Mouse (Mus musculus): Measurements from ENCODE around the gene Drap1. TPM values are rescaled to one million over a fixed set of nuclear protein-coding genes. Genes with fewer than 3 reads are reported as not detected.

The Drap1 gene
- polyA plus RNA-seq, 1 experiment from 2014 or later = 203 TPM

DNA sequence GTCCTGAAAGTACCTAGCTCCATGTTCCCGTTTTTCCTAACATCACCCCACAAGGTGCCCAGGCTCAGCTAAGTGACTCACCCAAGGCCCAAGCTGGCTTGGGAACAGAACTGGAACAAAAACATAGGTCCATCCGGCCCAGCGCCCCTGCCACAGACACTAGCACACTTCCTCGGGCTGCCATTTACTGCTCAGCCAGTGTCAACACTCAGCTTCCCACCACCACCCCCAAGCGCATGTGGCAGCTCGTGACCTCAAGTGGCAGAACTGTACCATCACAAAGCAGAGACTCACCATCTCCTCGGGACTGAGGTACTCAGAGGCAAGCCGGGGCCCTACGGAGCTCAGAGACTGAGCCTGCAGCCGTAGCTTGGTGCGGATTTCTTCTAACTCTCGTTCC, 41.5 kb downstream of the Drap1 start:
- H3K27ac ChIP-seq (replicated peaks) = no peak overlapping the region
- peaks cover 43% of the 10 kb centered on the region for H3K36me3 ChIP-seq (ENCODE audit: control insufficient read depth, insufficient read depth, low read length)
- no peak overlapping the region for H3K4me2 ChIP-seq (replicated peaks; ENCODE audit: low read depth)
- no peaks in the 10 kb centered on the region for H3K9me3 ChIP-seq (ENCODE audit: control insufficient read depth, low read length)
- no peaks in the 10 kb centered on the region for H3K27me3 ChIP-seq (ENCODE audit: control insufficient read depth, insufficient read depth, low read length)
- no peak overlapping the region for H3K9ac ChIP-seq (ENCODE audit: low read length)
- 92% methylated on average over 12 of the region's 12 CpGs for WGBS
- TF ChIP-seq CTCF (IDR thresholded peaks at IDR 0.05; ENCODE audit: low read depth) (no peak), EP300 (optimal IDR thresholded peaks at IDR 0.05) (no peak)
- no peak overlapping the region for H3K4me3 ChIP-seq (ENCODE audit: low read depth, low read length)
- DNase-seq (ENCODE audit: low spot score) (no peak), ATAC-seq (ENCODE audit: low FRiP score, low TSS enrichment) (no peak)
- H3K4me1 ChIP-seq (replicated peaks; ENCODE audit: control insufficient read depth, insufficient read depth) = 0 out of 2 replicates have a peak, but pooled peaks cover 2% of the 10 kb centered on the region

DNA sequence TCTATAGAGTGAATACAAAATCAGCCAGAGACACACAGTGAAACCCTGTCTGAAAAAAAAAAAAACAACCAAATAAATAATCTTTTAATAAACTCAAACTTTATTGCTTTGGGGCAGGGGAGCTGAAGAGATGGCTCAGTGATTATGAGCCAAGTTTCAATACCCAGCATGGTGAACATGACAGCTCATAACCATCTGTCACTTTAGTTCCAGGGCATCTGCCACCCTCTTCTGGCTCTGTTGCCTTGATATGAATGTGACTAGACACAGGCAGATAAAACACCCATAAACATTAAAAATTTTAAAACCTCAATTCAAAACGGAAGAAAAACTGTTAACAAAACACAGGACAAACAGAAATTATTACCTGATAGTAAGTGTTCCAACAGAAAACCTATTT, 47.3 kb downstream of the Drap1 start:
- no peak for ATAC-seq (ENCODE audit: low FRiP score, low TSS enrichment)
- Histone ChIP-seq H3K4me2 (replicated peaks; ENCODE audit: low read depth) (no peak overlapping the region), H3K27ac (replicated peaks) (no peak overlapping the region), H3K4me3 (ENCODE audit: low read depth, low read length) (no peak overlapping the region), H3K27me3 (ENCODE audit: control insufficient read depth, insufficient read depth, low read length) (no peaks in the 10 kb centered on the region), H3K4me1 (replicated peaks; ENCODE audit: control insufficient read depth, insufficient read depth) (no peaks in the 10 kb centered on the region), H3K9me3 (ENCODE audit: control insufficient read depth, low read length) (no peaks in the 10 kb centered on the region), H3K9ac (ENCODE audit: low read length) (no peak overlapping the region), H3K36me3 (ENCODE audit: control insufficient read depth, insufficient read depth, low read length) (peaks cover 28% of the 10 kb centered on the region)
- DNase-seq (ENCODE audit: low spot score) = no peak
- no peak for TF ChIP-seq EP300 (optimal IDR thresholded peaks at IDR 0.05)
- TF ChIP-seq CTCF (IDR thresholded peaks at IDR 0.05; ENCODE audit: low read depth) = no peak
- WGBS = 92% methylated on average over 1 of the region's 1 CpGs

DNA sequence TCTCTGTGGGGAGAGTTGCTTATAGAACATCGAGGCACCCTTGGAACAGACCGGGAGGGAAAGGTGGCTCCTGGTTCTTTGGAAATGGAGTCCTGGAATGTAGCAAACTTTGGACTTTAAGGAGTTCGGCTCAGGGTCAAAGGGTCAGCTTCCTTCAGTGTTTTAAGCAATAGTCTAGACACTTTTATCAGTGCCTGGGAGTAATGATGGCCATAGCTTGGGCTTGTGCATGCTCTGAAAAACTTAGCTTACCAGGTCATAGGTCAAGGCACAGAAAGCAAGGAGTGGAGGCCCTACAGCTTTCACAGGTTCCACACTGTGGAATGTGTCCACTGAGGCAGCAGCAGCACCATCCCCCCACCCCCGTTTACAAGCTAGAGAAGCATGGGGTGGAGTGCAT, 50.0 kb downstream of the Drap1 start:
- H3K27me3 ChIP-seq (ENCODE audit: control insufficient read depth, insufficient read depth, low read length) = no peaks in the 10 kb centered on the region
- no peak overlapping the region for H3K9ac ChIP-seq (ENCODE audit: low read length)
- no peak overlapping the region for H3K4me3 ChIP-seq (ENCODE audit: low read depth, low read length)
- ATAC-seq (ENCODE audit: low FRiP score, low TSS enrichment) = no peak
- H3K4me2 ChIP-seq (replicated peaks; ENCODE audit: low read depth) = no peak overlapping the region
- no peak for DNase-seq (ENCODE audit: low spot score)
- H3K36me3 ChIP-seq (ENCODE audit: control insufficient read depth, insufficient read depth, low read length) = peaks cover 30% of the 10 kb centered on the region
- no peaks in the 10 kb centered on the region for H3K4me1 ChIP-seq (replicated peaks; ENCODE audit: control insufficient read depth, insufficient read depth)
- no peak overlapping the region for H3K27ac ChIP-seq (replicated peaks)
- WGBS = 59% methylated on average over 4 of the region's 4 CpGs
- TF ChIP-seq CTCF (IDR thresholded peaks at IDR 0.05; ENCODE audit: low read depth) (no peak), EP300 (optimal IDR thresholded peaks at IDR 0.05) (no peak)
- H3K9me3 ChIP-seq (ENCODE audit: control insufficient read depth, low read length) = no peaks in the 10 kb centered on the region

DNA sequence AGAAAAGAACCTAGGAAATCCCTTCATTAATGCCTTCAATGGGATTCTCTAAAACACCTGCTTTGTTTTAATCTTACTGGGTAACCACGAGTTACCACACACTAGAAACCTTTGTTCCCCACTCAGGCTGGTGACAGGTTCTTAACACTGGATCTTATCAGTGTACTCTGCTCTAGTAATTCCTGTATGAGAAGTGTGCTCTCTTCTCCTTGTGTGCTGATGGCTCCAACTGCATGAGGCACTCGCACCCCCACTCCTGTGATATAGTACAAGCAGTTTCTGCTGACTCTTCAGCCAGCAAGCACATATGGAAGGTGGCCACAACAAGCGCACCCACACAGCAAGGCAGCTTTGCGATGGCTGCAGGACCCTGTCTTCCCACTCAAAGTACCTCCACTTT, 50.6 kb downstream of the Drap1 start:
- no peaks in the 10 kb centered on the region for H3K9me3 ChIP-seq (ENCODE audit: control insufficient read depth, low read length)
- DNase-seq (ENCODE audit: low spot score) (no peak), ATAC-seq (ENCODE audit: low FRiP score, low TSS enrichment) (no peak)
- WGBS = 79% methylated on average over 4 of the region's 4 CpGs
- H3K4me1 ChIP-seq (replicated peaks; ENCODE audit: control insufficient read depth, insufficient read depth) = no peaks in the 10 kb centered on the region
- no peak overlapping the region for H3K9ac ChIP-seq (ENCODE audit: low read length)
- TF ChIP-seq EP300 (optimal IDR thresholded peaks at IDR 0.05) (no peak), CTCF (IDR thresholded peaks at IDR 0.05; ENCODE audit: low read depth) (no peak)
- H3K27ac ChIP-seq (replicated peaks) = no peak overlapping the region
- no peak overlapping the region for H3K4me2 ChIP-seq (replicated peaks; ENCODE audit: low read depth)
- no peaks in the 10 kb centered on the region for H3K27me3 ChIP-seq (ENCODE audit: control insufficient read depth, insufficient read depth, low read length)
- H3K4me3 ChIP-seq (ENCODE audit: low read depth, low read length) = no peak overlapping the region
- H3K36me3 ChIP-seq (ENCODE audit: control insufficient read depth, insufficient read depth, low read length) = peaks cover 25% of the 10 kb centered on the region

Other genes starting within 250 kb of the Drap1 start
- 4.6 and 6.7 TPM in 2 replicates for gene Pacs1, start 151.9 kb downstream of the Drap1 start, polyA plus RNA-seq (2015; fragmentation: Nextera tagmentation; extraction: Ambion mirVana)
- gene Sf3b2, start 129.5 kb downstream of the Drap1 start, polyA plus RNA-seq (2015; fragmentation: Nextera tagmentation; extraction: Ambion mirVana) = 134 and 148 TPM in 2 replicates
- gene Gal3st3, start 126.6 kb downstream of the Drap1 start, polyA plus RNA-seq (2015; fragmentation: Nextera tagmentation; extraction: Ambion mirVana) = 0.51 and 0.53 TPM in 2 replicates
- gene Catsper1, start 89.2 kb downstream of the Drap1 start, polyA plus RNA-seq (2015; fragmentation: Nextera tagmentation; extraction: Ambion mirVana) = not detected in 2 replicates
- 281 and 316 TPM in 2 replicates for gene Cst6, start 75.4 kb downstream of the Drap1 start, polyA plus RNA-seq (2015; fragmentation: Nextera tagmentation; extraction: Ambion mirVana)
- gene Eif1ad, start 58.2 kb downstream of the Drap1 start, polyA plus RNA-seq (2015; fragmentation: Nextera tagmentation; extraction: Ambion mirVana) = 47.5 and 49.1 TPM in 2 replicates
- gene Banf1, start 57.8 kb downstream of the Drap1 start, polyA plus RNA-seq (2015; fragmentation: Nextera tagmentation; extraction: Ambion mirVana) = 279 and 293 TPM in 2 replicates
- 30.9 and 34.1 TPM in 2 replicates for gene Sart1, start 36.3 kb downstream of the Drap1 start, polyA plus RNA-seq (2015; fragmentation: Nextera tagmentation; extraction: Ambion mirVana)
- 0.44 TPM in 1 of 2 replicates, not detected in the other for gene Tsga10ip, start 22.5 kb downstream of the Drap1 start, polyA plus RNA-seq (2015; fragmentation: Nextera tagmentation; extraction: Ambion mirVana)
- 36.5 and 38.6 TPM in 2 replicates for gene AI837181, start 165 bp upstream of the Drap1 start, polyA plus RNA-seq (2015; fragmentation: Nextera tagmentation; extraction: Ambion mirVana)
- 0.16 and 0.33 TPM in 2 replicates for gene Fosl1, start 22.6 kb upstream of the Drap1 start, polyA plus RNA-seq (2015; fragmentation: Nextera tagmentation; extraction: Ambion mirVana)
- 11.6 and 12.5 TPM in 2 replicates for gene Ccdc85b, start 32.9 kb upstream of the Drap1 start, polyA plus RNA-seq (2015; fragmentation: Nextera tagmentation; extraction: Ambion mirVana)
- gene Fibp, start 35.6 kb upstream of the Drap1 start, polyA plus RNA-seq (2015; fragmentation: Nextera tagmentation; extraction: Ambion mirVana) = 103 and 111 TPM in 2 replicates
- gene Ctsw, start 43.5 kb upstream of the Drap1 start, polyA plus RNA-seq (2015; fragmentation: Nextera tagmentation; extraction: Ambion mirVana) = 0.29 and 0.50 TPM in 2 replicates
- gene Efemp2, start 49.0 kb upstream of the Drap1 start, polyA plus RNA-seq (2015; fragmentation: Nextera tagmentation; extraction: Ambion mirVana) = 59.7 and 67.0 TPM in 2 replicates
- gene Mus81, start 63.4 kb upstream of the Drap1 start, polyA plus RNA-seq (2015; fragmentation: Nextera tagmentation; extraction: Ambion mirVana) = 18.4 and 18.5 TPM in 2 replicates
- 1,281 and 1,389 TPM in 2 replicates for gene Cfl1, start 65.5 kb upstream of the Drap1 start, polyA plus RNA-seq (2015; fragmentation: Nextera tagmentation; extraction: Ambion mirVana)
- gene 1700020D05Rik, start 78.8 kb upstream of the Drap1 start, polyA plus RNA-seq (2015; fragmentation: Nextera tagmentation; extraction: Ambion mirVana) = not detected in 2 replicates
- gene Snx32, start 85.6 kb upstream of the Drap1 start, polyA plus RNA-seq (2015; fragmentation: Nextera tagmentation; extraction: Ambion mirVana) = 2.8 and 3.8 TPM in 2 replicates
- gene Ovol1, start 135.7 kb upstream of the Drap1 start, polyA plus RNA-seq (2015; fragmentation: Nextera tagmentation; extraction: Ambion mirVana) = 26.6 and 28.2 TPM in 2 replicates
- 4.7 and 5.7 TPM in 2 replicates for gene Ap5b1, start 143.0 kb upstream of the Drap1 start, polyA plus RNA-seq (2015; fragmentation: Nextera tagmentation; extraction: Ambion mirVana)
- 57.3 and 64.7 TPM in 2 replicates for gene Rnaseh2c, start 176.9 kb upstream of the Drap1 start, polyA plus RNA-seq (2015; fragmentation: Nextera tagmentation; extraction: Ambion mirVana)
- 31.8 and 37.9 TPM in 2 replicates for gene Kat5, start 185.3 kb upstream of the Drap1 start, polyA plus RNA-seq (2015; fragmentation: Nextera tagmentation; extraction: Ambion mirVana)
- gene Rela, start 212.5 kb upstream of the Drap1 start, polyA plus RNA-seq (2015; fragmentation: Nextera tagmentation; extraction: Ambion mirVana) = 28.7 and 35.2 TPM in 2 replicates
- gene Sipa1, start 238.7 kb upstream of the Drap1 start, polyA plus RNA-seq (2015; fragmentation: Nextera tagmentation; extraction: Ambion mirVana) = 8.0 and 11.5 TPM in 2 replicates

Measured in stomach, postnatal 0 days (tissue).